Mouse (Mus musculus) layer of hippocampus, adult 18-20 months (tissue): ENCODE data around the gene Nkap. TPM values are rescaled to one million over a fixed set of nuclear protein-coding genes. Genes with fewer than 3 reads are reported as not detected.

Experiments used
- DNase-seq, 2 experiments: peaks; one replicate each; pipeline ENCODE4 v3.0.0; 2022; ENCODE audit warnings: low spot score in 2 of 2
- total RNA-seq, 2 experiments: library from RNA; stranded (reverse); gene quantifications; 2 replicates each; pipeline ENCODE4 v1.2.3; 2021

Nkap gene
- total RNA-seq, 2 experiments from 2014 or later, result 12.5 to 14.8 TPM

DNA sequence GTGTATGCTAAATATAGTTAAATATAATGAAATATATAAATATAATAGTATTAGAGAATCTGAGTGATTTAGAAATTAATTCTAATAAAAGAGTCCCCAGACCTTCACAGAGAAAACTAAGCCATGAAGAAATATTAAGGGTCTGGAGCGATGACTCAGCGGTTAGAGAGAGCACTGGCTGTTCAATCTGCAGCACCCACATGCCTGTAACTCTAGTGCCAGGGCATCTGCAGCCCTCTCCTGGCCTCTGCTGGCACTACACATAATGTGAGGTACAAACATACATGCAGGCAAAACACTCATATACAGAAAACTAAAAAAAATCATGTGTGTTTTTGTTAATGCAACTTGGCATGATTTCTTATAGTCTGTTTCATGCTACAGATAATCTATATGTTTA, 18.4 kb downstream of the Nkap start:
- peak in 1 of 2 experiments; percentile 4 for DNase-seq

DNA sequence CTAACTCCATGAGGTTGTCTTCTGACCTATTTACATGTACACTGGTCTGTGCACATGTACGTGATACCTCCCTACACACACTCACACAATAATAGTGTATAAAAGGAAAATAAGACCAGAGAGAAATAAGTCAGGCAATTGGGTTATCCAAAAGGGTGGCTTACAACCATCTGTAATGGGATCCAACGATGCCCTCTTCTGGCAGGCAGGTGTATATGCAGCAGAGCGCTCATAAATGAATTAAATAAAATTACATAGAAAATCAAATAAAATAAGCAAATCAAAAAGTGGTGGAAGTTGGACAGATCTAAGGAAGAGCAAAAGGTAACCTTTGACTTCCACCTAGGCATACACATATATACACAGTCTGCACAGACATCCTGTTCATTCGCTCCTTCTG, 31.2 kb downstream of the Nkap start:
- no peak for DNase-seq

DNA sequence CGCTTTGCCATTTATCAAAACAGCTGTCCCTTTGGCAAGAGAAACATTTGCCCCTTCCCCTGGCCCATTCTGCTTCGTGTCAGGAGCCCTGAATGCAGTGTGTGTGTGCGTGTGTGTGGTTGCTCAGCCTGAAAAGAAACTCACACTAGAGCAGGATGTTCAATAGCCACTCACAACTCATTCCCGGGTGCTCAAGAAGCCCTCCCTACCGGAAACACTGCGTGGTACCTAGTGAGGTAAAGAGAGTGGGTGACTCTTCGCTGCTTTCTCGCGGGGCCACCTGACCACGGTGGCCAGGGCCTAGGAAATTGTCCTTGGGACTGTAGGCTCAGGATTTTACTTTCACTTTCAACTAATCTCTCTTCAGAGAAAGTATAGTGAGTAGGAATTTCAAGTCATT, 34.6 kb downstream of the Nkap start:
- DNase-seq, result no peak

DNA sequence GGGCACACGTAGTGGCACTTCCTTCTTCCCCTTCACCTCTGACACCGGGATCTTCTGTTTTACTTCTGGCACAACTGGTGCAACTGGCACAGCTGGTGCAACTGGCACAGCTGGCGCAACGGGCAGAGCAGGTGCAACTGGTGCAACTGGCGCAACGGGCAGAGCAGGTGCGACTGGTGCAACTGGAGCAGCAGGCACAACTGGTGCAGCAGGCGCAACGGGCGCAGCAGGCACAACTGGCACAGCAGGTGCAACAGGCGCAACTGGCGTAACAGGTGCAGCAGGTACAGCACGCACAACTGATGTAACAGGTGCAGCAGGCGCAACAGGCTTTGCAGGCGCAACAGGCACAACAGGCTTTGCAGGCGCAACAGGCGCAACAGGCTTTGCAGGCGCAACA, 36.5 kb downstream of the Nkap start:
- no peak for DNase-seq

GRCm38 (mm10) chrX:37167085-37167484, 40.5 kb downstream of the Nkap start:
- DNase-seq, result peak in 1 of 2 experiments; percentile 34

DNA sequence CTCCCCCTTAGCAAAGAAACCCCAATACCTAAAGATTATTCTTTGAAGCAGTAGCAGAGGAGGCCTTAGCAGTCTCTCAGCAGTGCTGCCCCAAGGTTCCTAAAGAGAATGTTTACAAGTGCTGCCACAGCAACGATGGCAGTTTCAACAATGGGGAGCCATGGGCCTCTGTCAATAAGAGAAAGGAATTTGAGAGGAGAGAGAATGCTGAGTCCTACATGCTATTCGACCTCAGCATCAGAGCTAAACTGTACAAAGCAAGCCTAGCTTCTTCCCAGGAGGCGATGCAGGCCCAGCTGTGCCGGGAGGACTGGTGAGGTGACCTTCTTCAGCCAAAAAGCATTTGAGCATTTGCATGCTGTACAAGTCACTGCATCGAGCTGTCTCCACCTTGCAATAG, 42.1 kb downstream of the Nkap start, which contains the start of gene Akap14:
Gene Akap14, minus strand, starts transcription at position 101 of the 400 bp plus-strand sequence.
- DNase-seq, result no peak

- DNase-seq, result peak in 1 of 2 experiments; percentile 10
Measured at GRCm38 (mm10) chrX:37184401-37184800, 57.8 kb downstream of the Nkap start.

GRCm38 (mm10) chrX:37190755-37191104, 64.1 kb downstream of the Nkap start:
- DNase-seq, result no peak

GRCm38 (mm10) chrX:37191105-37191743, 64.6 kb downstream of the Nkap start, which contains the start of the genes Ndufa1 and Rnf113a1:
TSS of gene Ndufa1 (minus strand) at chrX:37191163.
TSS of gene Rnf113a1 (plus strand) at chrX:37191245.
- DNase-seq, result peak; percentile 74 to 85

GRCm38 (mm10) chrX:37191744-37192379, 65.3 kb downstream of the Nkap start:
- peak in 1 of 2 experiments; percentile 17 for DNase-seq

GRCm38 (mm10) chrX:37198676-37199075, 72.1 kb downstream of the Nkap start:
- no peak for DNase-seq

Other genes with a start within 250 kb of the Nkap start
- 10 to 100 TPM; 30.4 to 32.1 TPM for gene Nkrf, start 223.9 kb upstream of the Nkap start, total RNA-seq
- 10 to 100 TPM; 47.6 to 48.4 TPM for gene Sept6, start 135.0 kb upstream of the Nkap start, total RNA-seq
- gene Sowahd, start 78.0 kb upstream of the Nkap start, total RNA-seq, result not detected
- gene Rpl39, start 41.4 kb upstream of the Nkap start, total RNA-seq, result 100 to 1,000 TPM; 252 to 254 TPM
- gene Upf3b, start 16.5 kb upstream of the Nkap start, total RNA-seq, result 10 to 100 TPM; 18.4 to 18.9 TPM
- gene Akap14, start 42.0 kb downstream of the Nkap start, total RNA-seq, result under 1 TPM; 0.30 TPM
- 100 to 1,000 TPM; 209 to 223 TPM for gene Ndufa1, start 64.4 kb downstream of the Nkap start, total RNA-seq
- 1 to 10 TPM; 7.3 to 8.4 TPM for gene Rnf113a1, start 64.5 kb downstream of the Nkap start, total RNA-seq
- not detected for gene Gm9, start 84.2 kb downstream of the Nkap start, total RNA-seq
- not detected for gene Rhox1, start 95.5 kb downstream of the Nkap start, total RNA-seq
- not detected for gene Rhox2a, start 118.2 kb downstream of the Nkap start, total RNA-seq
- not detected for gene Rhox3a, start 123.1 kb downstream of the Nkap start, total RNA-seq
- not detected for gene Rhox4a, start 138.5 kb downstream of the Nkap start, total RNA-seq